Mouse (Mus musculus) embryo, embryonic 11 days (tissue): Measurements from ENCODE around the gene Kifc5b.
"Not testable (repeated sequence)": the region's sequence is repeated elsewhere in the genome, so short reads cannot be mapped to it uniquely, and the experiment has no call there.

Experiments
- DNase-seq: peaks from one replicate; pipeline ENCODE4 v3.0.0-alpha.2; 2015

Gene Kifc5b

DNA sequence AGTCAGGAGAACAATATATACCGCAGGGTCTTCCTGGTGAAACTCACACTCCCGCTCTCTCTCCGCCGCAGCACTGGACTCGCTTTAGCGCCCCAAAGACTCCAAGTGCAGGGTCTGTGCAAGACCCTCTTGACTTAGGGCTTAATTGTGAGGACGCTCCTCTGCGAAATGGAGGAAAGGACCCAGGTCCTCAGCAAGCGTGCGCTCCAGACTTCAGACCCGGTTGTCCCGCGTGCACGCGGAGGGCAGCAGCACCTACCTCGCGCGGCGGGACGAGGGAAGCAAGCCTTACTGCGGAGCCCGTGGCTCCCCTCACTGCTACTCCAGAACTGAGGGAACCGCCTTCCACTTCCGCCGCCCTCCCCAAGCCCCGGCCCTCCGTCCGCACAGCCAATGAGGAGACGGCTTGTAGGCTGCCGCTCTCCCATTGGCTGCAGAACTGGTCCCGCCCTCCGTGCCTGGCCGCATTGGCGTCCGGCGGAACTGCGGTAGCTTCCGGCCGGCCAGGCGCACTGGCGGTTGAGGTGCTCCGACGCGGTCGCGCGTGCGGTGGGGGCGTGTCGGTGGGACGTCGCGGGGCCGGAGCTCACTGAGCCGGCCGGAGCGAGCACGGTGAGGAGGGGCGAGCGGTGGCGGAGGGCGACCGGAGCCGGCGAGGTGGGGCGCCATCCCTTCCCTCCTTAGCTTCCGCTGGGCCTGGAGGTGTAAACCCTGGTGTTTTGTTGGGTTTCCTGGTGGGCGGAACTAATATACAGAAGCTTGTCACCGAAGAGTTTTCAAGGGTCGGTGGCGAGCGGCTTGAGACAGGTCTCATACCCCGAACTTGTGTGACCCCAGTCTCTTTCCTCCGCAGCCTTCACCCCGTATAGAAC lies 56.0 kb downstream of the Kifc5b start, which contains the start of gene Zbtb9:
Zbtb9 (plus strand) TSS at position 465 of the 872 bp plus-strand sequence.
- peak; percentile 97 for DNase-seq

- no peak for DNase-seq
Observed at GRCm38 (mm10) chr17:26974547-26974946, 57.7 kb downstream of the Kifc5b start.

DNA sequence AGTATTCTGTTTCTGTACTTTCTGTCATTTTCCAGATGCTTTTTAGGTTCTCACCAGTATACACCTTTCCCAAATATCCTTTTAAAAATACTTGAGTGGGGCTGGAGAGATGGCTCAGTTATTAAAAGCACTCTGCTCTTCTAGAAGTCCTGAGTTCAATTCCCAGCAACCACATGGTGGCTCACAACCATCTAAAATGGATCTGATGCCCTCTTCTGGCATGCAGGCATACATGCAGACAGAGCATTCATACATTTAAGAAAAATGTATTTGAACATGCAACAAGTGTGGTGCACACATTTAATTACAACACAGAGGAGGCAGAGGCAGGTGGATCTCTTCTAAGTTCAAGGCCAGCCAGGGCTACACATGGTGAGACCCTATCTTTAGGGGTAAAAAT lies 58.5 kb downstream of the Kifc5b start:
- DNase-seq: no peak

- DNase-seq: not testable (repeated sequence)
Observed at GRCm38 (mm10) chr17:26977354-26977753, 60.5 kb downstream of the Kifc5b start.

GRCm38 (mm10) chr17:26979426-26979825 lies 62.5 kb downstream of the Kifc5b start:
- DNase-seq: no peak

DNA sequence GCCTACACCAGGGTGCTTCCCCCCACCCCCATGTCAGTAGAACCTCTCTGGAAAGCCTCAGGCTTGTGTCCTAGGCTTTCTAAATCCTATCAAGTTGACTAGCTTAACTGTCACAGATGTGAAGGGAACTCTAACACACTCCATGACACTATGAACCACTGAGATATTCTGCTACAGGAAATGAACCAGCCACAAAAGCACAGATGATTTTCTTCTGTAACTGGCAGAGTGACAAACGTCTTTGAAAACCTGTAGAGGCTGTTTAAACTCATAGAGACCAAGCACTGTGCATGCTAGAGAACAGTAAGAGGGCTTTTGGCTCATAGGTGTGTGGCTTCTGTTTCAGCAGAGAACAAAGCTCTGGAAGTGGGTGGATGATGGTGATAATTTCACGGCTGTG lies 64.2 kb downstream of the Kifc5b start:
- DNase-seq: no peak
